In the genomic region with DNA sequence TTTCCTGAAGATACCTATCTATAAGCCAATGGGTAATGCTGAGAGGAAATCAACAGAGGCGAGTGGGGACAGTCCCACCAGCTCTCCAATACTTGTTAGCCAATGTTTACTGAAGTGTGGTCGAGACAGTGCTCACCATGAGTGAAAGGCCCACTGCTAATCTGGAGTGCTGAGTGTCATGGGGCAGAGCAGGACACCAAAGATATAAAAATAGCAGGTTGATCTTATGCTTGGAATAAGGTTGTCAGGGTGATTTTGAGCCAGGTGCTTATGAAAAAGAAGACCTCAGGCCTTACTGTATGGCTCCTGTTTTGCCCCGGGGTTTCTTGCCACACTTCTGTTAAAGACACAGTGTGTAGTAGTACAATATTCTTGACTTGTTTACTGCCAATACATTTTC, we compare ENCODE assay signal across 19 mouse cellular contexts. TPM values are rescaled to one million over a fixed set of nuclear protein-coding genes. Genes with fewer than 3 reads are reported as not detected.
DNase-seq lines count a peak whose midpoint lies in the region; ATAC-seq and TF ChIP-seq lines count a peak whose summit lies in the region.
"Had no signal": no experiment of that assay in that cellular context is flagged by ENCODE, and none has a peak within 500 bp of the region (broad histone marks: within the 10 kb centered on the region; RNA-seq: fewer than 3 reads in every experiment).

No protein-coding gene starts in this region.

- no peak for TF ChIP-seq POLR2A in MEL (IDR thresholded peaks at IDR 0.05; ENCODE audit: control insufficient read depth in 1 of 2, insufficient read depth in 1 of 2, low read depth in 1 of 2, low read length in 2 of 2, poor library complexity in 1 of 2)

- no peak for TF ChIP-seq RAD21 in MEL (IDR thresholded peaks at IDR 0.05; ENCODE audit: low read depth, low read length)

- no peak for ATAC-seq in heart, embryonic 14.5 days (ENCODE audit: insufficient number of reproducible peaks, insufficient read depth, low FRiP score, low read depth)
- ATAC-seq: forebrain, embryonic 15.5 days; intestine, embryonic 16.5 days had no signal

- no peaks in the 10 kb centered on the region for H3K36me3 ChIP-seq in heart, embryonic 14.5 days (ENCODE audit: control insufficient read depth, insufficient read depth, low read length)
- peaks cover 0 to 3% of the 10 kb centered on the region in 2 experiments for H3K36me3 ChIP-seq in MEL (ENCODE audit: control insufficient read depth in 1 of 2, insufficient read depth in 2 of 2, low read length in 2 of 2)
- H3K36me3 ChIP-seq: embryonic facial prominence, embryonic 12.5 days; forebrain, embryonic 15.5 days; G1E; heart, embryonic 15.5 days had no signal

- WGBS in heart, embryonic 14.5 days, result 43% methylated on average over 3 of the region's 3 CpGs

- H3K27ac ChIP-seq in gastrocnemius, adult 2 months, result peak overlapping the region; percentile 84
- H3K27ac ChIP-seq in heart, embryonic 14.5 days (replicated peaks in 1 of 2; ENCODE audit: control insufficient read depth in 1 of 2, insufficient read depth in 1 of 2, low read depth in 2 of 2, low read length in 2 of 2), result peak overlapping the region; percentile 8; a peak in 1 of 4 replicates
- no peak overlapping the region for H3K27ac ChIP-seq in MEL (ENCODE audit: control insufficient read depth, low read depth, low read length)
- H3K27ac ChIP-seq: embryonic facial prominence, embryonic 12.5 days; forebrain, embryonic 15.5 days; heart, embryonic 15.5 days; hindbrain, embryonic 14.5 days had no signal

- peak overlapping the region; percentile 13; the same call in 1 of the 2 replicates for H3K4me3 ChIP-seq in gastrocnemius, adult 2 months
- H3K4me3 ChIP-seq in heart, embryonic 14.5 days (ENCODE audit: control insufficient read depth in 1 of 2, insufficient read depth in 1 of 2, low read depth in 1 of 2, low read length in 2 of 2), result no peak overlapping the region
- H3K4me3 ChIP-seq in MEL (ENCODE audit: control insufficient read depth in 1 of 2, insufficient read depth in 1 of 2, low read depth in 2 of 2, low read length in 2 of 2), result no peak overlapping the region
- H3K4me3 ChIP-seq: embryonic facial prominence, embryonic 12.5 days; forebrain, embryonic 15.5 days; heart, embryonic 15.5 days had no signal

- H3K79me2 ChIP-seq in MEL (ENCODE audit: control insufficient read depth, insufficient read depth, low read length, poor library complexity), result no peaks in the 10 kb centered on the region

- no peak for TF ChIP-seq EP300 in MEL (IDR thresholded peaks at IDR 0.05; ENCODE audit: low read depth in 1 of 2, low read length in 2 of 2)

- no peaks in the 10 kb centered on the region for H3K9me3 ChIP-seq in heart, embryonic 14.5 days (ENCODE audit: control insufficient read depth, low read length)
- no peaks in the 10 kb centered on the region for H3K9me3 ChIP-seq in MEL (replicated peaks; ENCODE audit: insufficient read depth, low read length)
- H3K9me3 ChIP-seq: embryonic facial prominence, embryonic 12.5 days; forebrain, embryonic 15.5 days; G1E; heart, embryonic 15.5 days had no signal

- no peak for TF ChIP-seq CTCF in gastrocnemius, adult 2 months (IDR thresholded peaks at IDR 0.05)
- no peak for TF ChIP-seq CTCF in MEL (IDR thresholded peaks at IDR 0.05 in 2 of 3, conservative IDR thresholded peaks at IDR 0.05 in 1 of 3; ENCODE audit: control insufficient read depth in 1 of 3, insufficient read depth in 1 of 3, low read depth in 2 of 3, low read length in 3 of 3, poor library complexity in 1 of 3, severe bottlenecking in 1 of 3)

- H3K27me3 ChIP-seq in heart, embryonic 14.5 days (ENCODE audit: control insufficient read depth, insufficient read depth, low read length), result peaks cover 4% of the 10 kb centered on the region; the same call in 1 of the 2 replicates
- no peaks in the 10 kb centered on the region for H3K27me3 ChIP-seq in MEL (ENCODE audit: control insufficient read depth in 1 of 2, insufficient read depth in 2 of 2, low read length in 2 of 2)

- H3K9ac ChIP-seq in heart, embryonic 14.5 days (ENCODE audit: low read length), result no peak overlapping the region
- H3K9ac ChIP-seq in MEL (ENCODE audit: control insufficient read depth, low read depth, low read length, poor library complexity, severe bottlenecking), result no peak overlapping the region
- H3K9ac ChIP-seq: embryonic facial prominence, embryonic 12.5 days; forebrain, embryonic 15.5 days; heart, embryonic 15.5 days; hindbrain, embryonic 14.5 days had no signal

- peaks cover 2 to 8% of the 10 kb centered on the region in 2 experiments; a peak in 2 of 4 replicates for H3K4me1 ChIP-seq in heart, embryonic 14.5 days (ENCODE audit: control insufficient read depth in 2 of 2, insufficient read depth in 2 of 2, low read length in 2 of 2)
- 0 out of 4 replicates have a peak, but pooled peaks cover 0 to 2% of the 10 kb centered on the region in 2 experiments for H3K4me1 ChIP-seq in MEL (ENCODE audit: control insufficient read depth in 1 of 2, insufficient read depth in 2 of 2, low read length in 2 of 2)
- H3K4me1 ChIP-seq: embryonic facial prominence, embryonic 12.5 days; forebrain, embryonic 15.5 days; heart, embryonic 15.5 days had no signal

- H3K4me2 ChIP-seq in heart, embryonic 14.5 days (ENCODE audit: low read length), result no peak overlapping the region
- H3K4me2 ChIP-seq: embryonic facial prominence, embryonic 12.5 days; forebrain, embryonic 15.5 days; heart, embryonic 15.5 days; hindbrain, embryonic 14.5 days had no signal

- DNase-seq in gastrocnemius, adult 2 months, result no peak
- no peak for DNase-seq in gastrocnemius, adult 18-20 months (ENCODE audit: low spot score)
- DNase-seq in heart, postnatal 4 days, result no peak
- DNase-seq in MEL (ENCODE audit: low read depth, low spot score), result no peak
- no peak for DNase-seq in layer of hippocampus, adult 18-20 months (ENCODE audit: low spot score in 2 of 2)
- DNase-seq in cerebellum, adult 9-11 months, result no peak
- DNase-seq: adrenal gland, postnatal 10 days; cerebellum, adult 11 months; cerebellum, adult 8-10 months; cerebellum, postnatal 25 days; gastrocnemius, postnatal 14 days; kidney, adult 2 months had no signal

- intact Hi-C loops in gastrocnemius, adult 2 months (cut with DNase I), result no loop called here

TF ChIP-seq in MEL, 35 proteins besides CTCF, POLR2A, EP300 and RAD21:
- TF ChIP-seq ZMIZ1 (IDR thresholded peaks at IDR 0.05; ENCODE audit: low read depth, low read length) (no peak), CHD2 (IDR thresholded peaks at IDR 0.05; ENCODE audit: low read length) (no peak), SIN3A (IDR thresholded peaks at IDR 0.05; ENCODE audit: low read length) (no peak), ZNF384 (IDR thresholded peaks at IDR 0.05; ENCODE audit: low read depth, low read length) (no peak), TBP (IDR thresholded peaks at IDR 0.05; ENCODE audit: low read depth, low read length) (0 out of 2 replicates have a peak, but pooled peaks have one; percentile 31)

RNA-seq across cellular contexts. Expression of gene Tsc22d3, which starts 20.0 kb away (rescaled TPM):
- 100 to 1,000 TPM; 243 to 420 TPM for total RNA-seq in gastrocnemius, adult 2 months (2021)
- 100 to 1,000 TPM; 239 to 501 TPM for total RNA-seq in gastrocnemius, adult 18-20 months (2021)
- 209 and 227 TPM in 2 replicates for polyA plus RNA-seq in heart, embryonic 14.5 days (2014; fragmentation: Nextera tagmentation; extraction: Ambion mirVana)
- 100 to 1,000 TPM; 101 to 105 TPM for total RNA-seq in heart, postnatal 4 days (2021)
- total RNA-seq in MEL (2012; rRNA removed), result 29.5 and 35.9 TPM in 2 replicates
- polyA plus RNA-seq in MEL (2012; ENCODE audit: insufficient read depth in 1 of 2, insufficient read length in 2 of 2, low read depth in 1 of 2, low replicate concordance in 2 of 2, missing spikeins in 1 of 2), result 10 to 100 TPM in 1 of 2 experiments, not detected in 1; 32.7 TPM
- total RNA-seq in layer of hippocampus, adult 18-20 months (2021), result 100 to 1,000 TPM; 131 to 148 TPM
